Mouse (Mus musculus): ENCODE results near the gene Bub1b. TPM values are rescaled to one million over a fixed set of nuclear protein-coding genes. Genes with fewer than 3 reads are reported as not detected.

Gene Bub1b
- polyA plus RNA-seq, 1 experiment from 2014 or later = 36.4 TPM

DNA sequence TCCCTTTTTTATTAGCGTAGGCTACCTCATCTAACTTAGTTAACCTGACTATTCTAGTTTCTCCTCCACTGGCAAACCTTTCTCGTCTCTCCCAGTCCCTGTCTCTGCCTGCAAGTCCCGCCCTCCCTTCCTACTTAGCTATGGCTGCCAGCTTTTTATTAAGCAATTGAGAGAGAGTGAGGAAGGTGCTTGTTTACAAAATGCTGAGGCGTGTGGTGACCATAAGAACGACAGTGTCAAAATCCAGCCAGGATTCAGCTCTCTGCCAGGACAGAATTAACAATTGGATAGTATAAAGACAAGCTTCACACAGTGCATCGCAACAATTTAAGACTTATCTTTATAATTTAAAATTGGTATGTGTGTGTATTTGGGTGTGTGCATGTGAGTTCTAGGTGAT, 6.1 kb downstream of the Bub1b start:
- no peak for ATAC-seq
- WGBS = 90% methylated on average over 6 of the region's 6 CpGs
- Histone ChIP-seq H3K27ac (ENCODE audit: low read length) (no peak overlapping the region), H3K27me3 (replicated peaks; ENCODE audit: control insufficient read depth, insufficient read depth, low read length) (no peaks in the 10 kb centered on the region), H3K4me3 (replicated peaks; ENCODE audit: low read length) (no peak overlapping the region), H3K9ac (replicated peaks; ENCODE audit: low read depth, low read length) (no peak overlapping the region), H3K9me3 (ENCODE audit: control insufficient read depth, low read length) (no peaks in the 10 kb centered on the region), H3K4me2 (ENCODE audit: low read length) (no peak overlapping the region), H3K36me3 (ENCODE audit: control insufficient read depth, insufficient read depth) (peaks cover 4% of the 10 kb centered on the region), H3K4me1 (replicated peaks; ENCODE audit: control insufficient read depth, insufficient read depth, low read length) (peaks cover 4% of the 10 kb centered on the region)

GRCm38 (mm10) chr2:118606032-118606431, 8.0 kb downstream of the Bub1b start:
- no peak overlapping the region for H3K4me2 ChIP-seq (ENCODE audit: low read length)
- H3K9me3 ChIP-seq (ENCODE audit: control insufficient read depth, low read length) = no peaks in the 10 kb centered on the region
- no peak overlapping the region for H3K4me3 ChIP-seq (replicated peaks; ENCODE audit: low read length)
- no peak for ATAC-seq
- 85% methylated on average over 2 of the region's 2 CpGs for WGBS
- H3K36me3 ChIP-seq (ENCODE audit: control insufficient read depth, insufficient read depth) = peaks cover 4% of the 10 kb centered on the region
- H3K27me3 ChIP-seq (replicated peaks; ENCODE audit: control insufficient read depth, insufficient read depth, low read length) = no peaks in the 10 kb centered on the region
- H3K9ac ChIP-seq (replicated peaks; ENCODE audit: low read depth, low read length) = no peak overlapping the region
- H3K4me1 ChIP-seq (replicated peaks; ENCODE audit: control insufficient read depth, insufficient read depth, low read length) = no peaks in the 10 kb centered on the region
- H3K27ac ChIP-seq (ENCODE audit: low read length) = no peak overlapping the region

GRCm38 (mm10) chr2:118606976-118607375, 9.0 kb downstream of the Bub1b start:
- Histone ChIP-seq H3K4me2 (ENCODE audit: low read length) (no peak overlapping the region), H3K9me3 (ENCODE audit: control insufficient read depth, low read length) (no peaks in the 10 kb centered on the region), H3K27me3 (replicated peaks; ENCODE audit: control insufficient read depth, insufficient read depth, low read length) (no peaks in the 10 kb centered on the region), H3K27ac (ENCODE audit: low read length) (no peak overlapping the region), H3K36me3 (ENCODE audit: control insufficient read depth, insufficient read depth) (peaks cover 4% of the 10 kb centered on the region), H3K4me1 (replicated peaks; ENCODE audit: control insufficient read depth, insufficient read depth, low read length) (no peaks in the 10 kb centered on the region), H3K9ac (replicated peaks; ENCODE audit: low read depth, low read length) (no peak overlapping the region), H3K4me3 (replicated peaks; ENCODE audit: low read length) (no peak overlapping the region)
- WGBS = 90% methylated on average over 5 of the region's 5 CpGs
- ATAC-seq = no peak

DNA sequence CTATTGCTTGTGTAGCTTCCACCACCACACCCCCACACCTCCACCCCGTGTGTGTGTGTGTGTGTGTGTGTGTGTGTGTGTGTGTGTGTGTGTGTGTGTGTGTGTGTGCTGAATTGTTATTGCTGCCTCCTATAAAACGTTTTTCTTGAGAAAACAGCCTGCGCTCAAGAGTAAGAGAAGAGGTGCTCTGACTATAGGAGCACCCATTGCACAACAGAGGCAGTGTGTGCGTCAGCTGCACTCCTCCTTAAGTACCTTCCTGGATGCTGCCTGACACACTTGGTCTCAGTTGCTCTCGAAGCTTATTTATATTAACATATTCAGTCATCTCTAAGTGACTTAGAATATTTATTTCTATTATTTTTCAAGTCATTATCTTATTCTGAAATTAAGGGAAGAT, 20.0 kb downstream of the Bub1b start:
- no peak overlapping the region for H3K27ac ChIP-seq (ENCODE audit: low read length)
- no peak for ATAC-seq
- H3K9me3 ChIP-seq (ENCODE audit: control insufficient read depth, low read length) = no peaks in the 10 kb centered on the region
- H3K4me1 ChIP-seq (replicated peaks; ENCODE audit: control insufficient read depth, insufficient read depth, low read length) = no peaks in the 10 kb centered on the region
- no peak overlapping the region for H3K4me2 ChIP-seq (ENCODE audit: low read length)
- no peaks in the 10 kb centered on the region for H3K27me3 ChIP-seq (replicated peaks; ENCODE audit: control insufficient read depth, insufficient read depth, low read length)
- peaks cover 4% of the 10 kb centered on the region; the same call in 1 of the 2 replicates for H3K36me3 ChIP-seq (ENCODE audit: control insufficient read depth, insufficient read depth)
- 91% methylated on average over 5 of the region's 5 CpGs for WGBS
- no peak overlapping the region for H3K4me3 ChIP-seq (replicated peaks; ENCODE audit: low read length)
- H3K9ac ChIP-seq (replicated peaks; ENCODE audit: low read depth, low read length) = no peak overlapping the region

- 69% methylated on average over 2 of the region's 2 CpGs for WGBS
- ATAC-seq = no peak
- Histone ChIP-seq H3K4me2 (ENCODE audit: low read length) (no peak overlapping the region), H3K4me3 (replicated peaks; ENCODE audit: low read length) (no peak overlapping the region), H3K4me1 (replicated peaks; ENCODE audit: control insufficient read depth, insufficient read depth, low read length) (no peaks in the 10 kb centered on the region), H3K36me3 (ENCODE audit: control insufficient read depth, insufficient read depth) (peaks cover 2% of the 10 kb centered on the region; the same call in 1 of the 2 replicates), H3K27ac (ENCODE audit: low read length) (no peak overlapping the region), H3K9me3 (ENCODE audit: control insufficient read depth, low read length) (no peaks in the 10 kb centered on the region), H3K27me3 (replicated peaks; ENCODE audit: control insufficient read depth, insufficient read depth, low read length) (no peaks in the 10 kb centered on the region), H3K9ac (replicated peaks; ENCODE audit: low read depth, low read length) (no peak overlapping the region)
These were observed 22.1 kb downstream of the Bub1b start for GRCm38 (mm10) chr2:118620101-118620500.

DNA sequence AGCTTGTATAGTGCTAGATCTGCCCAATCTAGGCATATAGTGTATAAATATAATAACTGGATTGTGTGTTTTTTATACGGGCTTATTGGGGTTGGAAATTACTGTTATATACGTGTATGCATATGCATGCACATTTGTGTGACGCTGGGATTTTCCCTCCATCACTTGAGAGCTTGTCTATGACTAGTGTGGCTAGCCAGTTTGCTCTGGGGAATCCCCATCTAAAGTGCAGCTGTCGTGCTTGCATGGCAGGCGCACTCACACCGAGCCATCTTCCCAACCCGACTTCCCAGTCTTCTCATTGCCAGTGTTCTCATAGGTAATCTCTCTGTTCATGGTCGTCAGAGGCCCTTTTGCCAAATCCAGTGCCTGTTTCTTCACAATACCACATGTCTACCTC, 22.6 kb downstream of the Bub1b start:
- Histone ChIP-seq H3K27ac (ENCODE audit: low read length) (no peak overlapping the region), H3K4me2 (ENCODE audit: low read length) (no peak overlapping the region), H3K36me3 (ENCODE audit: control insufficient read depth, insufficient read depth) (peaks cover 2% of the 10 kb centered on the region; the same call in 1 of the 2 replicates), H3K9ac (replicated peaks; ENCODE audit: low read depth, low read length) (no peak overlapping the region), H3K27me3 (replicated peaks; ENCODE audit: control insufficient read depth, insufficient read depth, low read length) (no peaks in the 10 kb centered on the region), H3K4me1 (replicated peaks; ENCODE audit: control insufficient read depth, insufficient read depth, low read length) (no peaks in the 10 kb centered on the region), H3K9me3 (ENCODE audit: control insufficient read depth, low read length) (no peaks in the 10 kb centered on the region), H3K4me3 (replicated peaks; ENCODE audit: low read length) (no peak overlapping the region)
- ATAC-seq = no peak
- 91% methylated on average over 8 of the region's 8 CpGs for WGBS

DNA sequence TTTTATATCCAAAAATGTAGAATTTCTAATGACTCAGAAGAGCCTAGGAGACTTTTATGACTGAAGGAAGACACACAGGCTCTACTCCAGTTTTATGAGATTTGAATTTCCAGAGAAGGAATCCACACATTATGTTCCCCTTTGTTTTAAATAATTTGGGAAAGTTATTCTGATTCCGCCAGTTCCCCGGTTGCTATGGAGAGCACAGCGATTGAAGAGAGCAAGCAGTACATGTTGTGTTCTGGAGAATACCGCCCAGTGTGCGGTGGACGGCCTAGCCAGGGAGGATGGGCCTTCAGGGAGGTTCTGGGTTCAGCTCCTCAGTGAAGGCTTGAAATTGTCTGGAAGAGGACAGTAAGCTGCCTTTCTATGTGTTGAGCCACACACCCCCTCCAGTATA, 31.3 kb downstream of the Bub1b start:
- H3K4me2 ChIP-seq (ENCODE audit: low read length) = no peak overlapping the region
- H3K9ac ChIP-seq (replicated peaks; ENCODE audit: low read depth, low read length) = no peak overlapping the region
- 88% methylated on average over 6 of the region's 6 CpGs for WGBS
- H3K4me1 ChIP-seq (replicated peaks; ENCODE audit: control insufficient read depth, insufficient read depth, low read length) = no peaks in the 10 kb centered on the region
- 0 out of 2 replicates have a peak, but pooled peaks cover 3% of the 10 kb centered on the region for H3K36me3 ChIP-seq (ENCODE audit: control insufficient read depth, insufficient read depth)
- H3K9me3 ChIP-seq (ENCODE audit: control insufficient read depth, low read length) = no peaks in the 10 kb centered on the region
- ATAC-seq = no peak
- no peak overlapping the region for H3K4me3 ChIP-seq (replicated peaks; ENCODE audit: low read length)
- H3K27me3 ChIP-seq (replicated peaks; ENCODE audit: control insufficient read depth, insufficient read depth, low read length) = no peaks in the 10 kb centered on the region
- H3K27ac ChIP-seq (ENCODE audit: low read length) = no peak overlapping the region

DNA sequence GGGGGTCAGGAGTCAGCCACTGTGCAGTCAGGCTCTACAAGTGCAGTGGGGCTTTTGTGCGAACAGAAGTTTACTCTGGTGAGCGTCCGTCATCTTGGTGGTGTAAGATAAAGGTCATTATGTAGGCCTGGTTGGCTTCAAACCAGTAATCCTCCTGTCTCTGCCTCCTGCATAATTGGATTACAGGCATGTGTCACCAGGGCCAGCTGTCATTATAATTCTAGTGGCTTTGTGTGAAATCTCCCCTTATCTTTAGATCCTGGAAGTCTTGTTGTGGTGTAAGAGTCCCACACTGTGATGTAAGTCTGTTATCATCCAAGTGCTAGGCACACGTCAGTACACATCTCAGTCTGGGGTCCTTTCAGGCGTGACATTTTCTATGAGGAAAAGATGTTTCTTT, 35.4 kb downstream of the Bub1b start:
- no peak overlapping the region for H3K9ac ChIP-seq (replicated peaks; ENCODE audit: low read depth, low read length)
- no peak for ATAC-seq
- no peaks in the 10 kb centered on the region for H3K27me3 ChIP-seq (replicated peaks; ENCODE audit: control insufficient read depth, insufficient read depth, low read length)
- H3K27ac ChIP-seq (ENCODE audit: low read length) = no peak overlapping the region
- H3K4me2 ChIP-seq (ENCODE audit: low read length) = no peak overlapping the region
- H3K4me1 ChIP-seq (replicated peaks; ENCODE audit: control insufficient read depth, insufficient read depth, low read length) = peaks cover 2% of the 10 kb centered on the region; the same call in 1 of the 2 replicates
- H3K9me3 ChIP-seq (ENCODE audit: control insufficient read depth, low read length) = no peaks in the 10 kb centered on the region
- H3K4me3 ChIP-seq (replicated peaks; ENCODE audit: low read length) = no peak overlapping the region
- H3K36me3 ChIP-seq (ENCODE audit: control insufficient read depth, insufficient read depth) = peaks cover 4% of the 10 kb centered on the region
- 48% methylated on average over 5 of the region's 5 CpGs for WGBS

DNA sequence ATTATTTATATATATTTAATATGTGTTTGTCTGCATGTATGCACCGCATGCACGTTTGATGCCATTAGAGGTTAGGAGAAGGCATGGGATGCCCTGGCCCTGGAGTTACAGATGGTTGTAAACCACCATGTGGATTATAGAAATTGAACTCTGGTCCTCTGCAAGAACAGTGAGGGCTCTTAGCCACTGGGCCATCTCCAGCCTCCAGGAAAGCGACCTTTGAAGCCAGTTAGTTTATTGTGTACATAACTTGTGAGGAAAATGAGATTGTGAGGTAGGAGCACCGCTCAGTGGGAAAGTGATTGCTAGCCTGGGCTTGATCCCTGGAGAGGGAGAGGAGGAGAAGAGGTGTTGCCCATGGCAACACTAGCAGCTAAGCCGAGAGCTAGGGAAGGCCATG, 39.2 kb downstream of the Bub1b start:
- WGBS = 76% methylated on average over 5 of the region's 5 CpGs
- Histone ChIP-seq H3K9me3 (ENCODE audit: control insufficient read depth, low read length) (no peaks in the 10 kb centered on the region), H3K27me3 (replicated peaks; ENCODE audit: control insufficient read depth, insufficient read depth, low read length) (no peaks in the 10 kb centered on the region), H3K4me1 (replicated peaks; ENCODE audit: control insufficient read depth, insufficient read depth, low read length) (peaks cover 2% of the 10 kb centered on the region; the same call in 1 of the 2 replicates), H3K27ac (ENCODE audit: low read length) (no peak overlapping the region), H3K36me3 (ENCODE audit: control insufficient read depth, insufficient read depth) (peaks cover 4% of the 10 kb centered on the region), H3K4me3 (replicated peaks; ENCODE audit: low read length) (no peak overlapping the region), H3K4me2 (ENCODE audit: low read length) (no peak overlapping the region), H3K9ac (replicated peaks; ENCODE audit: low read depth, low read length) (no peak overlapping the region)
- ATAC-seq = no peak

DNA sequence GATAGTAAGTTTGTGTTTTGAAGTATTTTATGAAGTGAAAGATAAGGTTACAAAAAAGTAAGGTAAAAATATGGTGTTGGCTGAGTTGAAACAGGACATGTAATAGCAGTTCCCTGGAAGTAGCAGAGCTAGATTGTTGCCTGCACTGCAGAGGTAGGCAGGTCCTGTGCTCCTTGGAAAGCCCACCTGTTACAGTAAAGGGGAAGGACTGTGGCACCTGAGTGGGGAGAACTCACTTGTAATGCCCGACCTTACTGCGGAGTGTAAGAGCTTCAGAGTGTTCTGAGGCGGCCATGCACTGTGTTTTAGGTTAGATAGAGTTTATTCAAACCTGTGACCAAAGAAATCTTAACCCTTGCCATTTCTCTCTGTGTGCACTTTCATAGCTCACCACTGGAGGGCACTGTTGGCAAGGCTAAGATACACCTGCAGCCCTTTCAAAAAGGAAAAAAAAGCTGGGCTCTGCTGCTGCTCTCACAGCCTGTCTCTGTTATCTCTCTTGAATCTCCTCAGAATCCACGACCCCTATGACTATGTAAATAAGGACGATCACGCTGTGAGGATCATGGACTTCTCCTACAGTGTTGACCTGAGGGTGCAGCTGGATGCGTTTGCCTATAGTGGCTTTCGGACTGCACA, 40.0 kb downstream of the Bub1b start:
- Histone ChIP-seq H3K4me3 (replicated peaks; ENCODE audit: low read length) (no peak overlapping the region), H3K9ac (replicated peaks; ENCODE audit: low read depth, low read length) (no peak overlapping the region), H3K4me1 (replicated peaks; ENCODE audit: control insufficient read depth, insufficient read depth, low read length) (peaks cover 2% of the 10 kb centered on the region; the same call in 1 of the 2 replicates), H3K9me3 (ENCODE audit: control insufficient read depth, low read length) (no peaks in the 10 kb centered on the region), H3K4me2 (ENCODE audit: low read length) (no peak overlapping the region), H3K27ac (ENCODE audit: low read length) (no peak overlapping the region), H3K36me3 (ENCODE audit: control insufficient read depth, insufficient read depth) (peaks cover 4% of the 10 kb centered on the region), H3K27me3 (replicated peaks; ENCODE audit: control insufficient read depth, insufficient read depth, low read length) (no peaks in the 10 kb centered on the region)
- peak; percentile 82 for ATAC-seq
- WGBS = 44% methylated on average over 8 of the region's 8 CpGs

All from forebrain, embryonic 16.5 days (tissue).